ENCODE assay signal across 8 mouse cellular contexts in genomic region chr10:91182291-91182990, GRCm38 (mm10). TPM values are rescaled to one million over a fixed set of nuclear protein-coding genes. Genes with fewer than 3 reads are reported as not detected.
DNase-seq lines count a peak whose midpoint lies in the region; ATAC-seq and TF ChIP-seq lines count a peak whose summit lies in the region.

No protein-coding gene starts in this region.

- peak overlapping the region; percentile 98 for H3K27ac ChIP-seq in heart, adult 2 months
- H3K27ac ChIP-seq in forebrain, embryonic 10.5 days, result peak overlapping the region; percentile 95
- H3K27ac ChIP-seq in intestine, embryonic 16.5 days (ENCODE audit: low read length), result peak overlapping the region; percentile 99
- peak overlapping the region; percentile 93 for H3K27ac ChIP-seq in midbrain, embryonic 11.5 days (ENCODE audit: low read depth, low read length)

- H3K9me3 ChIP-seq in G1E (replicated peaks), result no peaks in the 10 kb centered on the region
- H3K9me3 ChIP-seq in forebrain, embryonic 10.5 days, result no peaks in the 10 kb centered on the region; the same call in 1 of the 2 replicates
- H3K9me3 ChIP-seq in intestine, embryonic 16.5 days (ENCODE audit: control insufficient read depth, low read length), result no peaks in the 10 kb centered on the region
- H3K9me3 ChIP-seq in midbrain, embryonic 11.5 days (ENCODE audit: control insufficient read depth, low read length), result no peaks in the 10 kb centered on the region

- TF ChIP-seq CTCF in heart, adult 2 months (IDR thresholded peaks at IDR 0.05), result no peak
- TF ChIP-seq CTCF in G1E (IDR thresholded peaks at IDR 0.05; ENCODE audit: low read depth, low read length), result no peak

- peaks cover 8% of the 10 kb centered on the region; the same call in 1 of the 2 replicates for H3K4me1 ChIP-seq in heart, adult 2 months (ENCODE audit: control insufficient read depth, insufficient read depth, low read length)
- H3K4me1 ChIP-seq in G1E (ENCODE audit: insufficient read depth, low read depth, low read length), result peaks cover 51% of the 10 kb centered on the region
- H3K4me1 ChIP-seq in forebrain, embryonic 10.5 days, result peaks cover 31% of the 10 kb centered on the region
- H3K4me1 ChIP-seq in intestine, embryonic 16.5 days (ENCODE audit: control insufficient read depth, insufficient read depth, low read length), result peaks cover 15% of the 10 kb centered on the region
- H3K4me1 ChIP-seq in midbrain, embryonic 11.5 days (ENCODE audit: control insufficient read depth, insufficient read depth, low read length), result peaks cover 16% of the 10 kb centered on the region

- no peaks in the 10 kb centered on the region for H3K36me3 ChIP-seq in heart, adult 2 months (ENCODE audit: control insufficient read depth, insufficient read depth, low read length)
- peaks cover 3% of the 10 kb centered on the region for H3K36me3 ChIP-seq in G1E (replicated peaks)
- H3K36me3 ChIP-seq in forebrain, embryonic 10.5 days (replicated peaks), result no peaks in the 10 kb centered on the region
- no peaks in the 10 kb centered on the region for H3K36me3 ChIP-seq in intestine, embryonic 16.5 days (ENCODE audit: control insufficient read depth, insufficient read depth, low read length)
- no peaks in the 10 kb centered on the region for H3K36me3 ChIP-seq in midbrain, embryonic 11.5 days (ENCODE audit: control insufficient read depth, insufficient read depth, low read length)

- DNase-seq in heart, adult 2 months, result peak in 1 of 2 experiments; percentile 27
- DNase-seq in heart, postnatal 25 days (ENCODE audit: low spot score), result no peak
- peak; percentile 37 for DNase-seq in G1E (ENCODE audit: low spot score)
- peak; percentile 46 for DNase-seq in forebrain, embryonic 10.5 days (ENCODE audit: extremely low spot score, low spot score)
- peak; percentile 93 for DNase-seq in midbrain, embryonic 11.5 days (ENCODE audit: low spot score, missing footprints)
- DNase-seq in ovary, postnatal 10 days (ENCODE audit: low spot score), result no peak
- DNase-seq in ovary, postnatal 14 days (ENCODE audit: low spot score), result no peak

- peak overlapping the region; percentile 68 for H3K9ac ChIP-seq in heart, adult 2 months (ENCODE audit: low read depth, low read length)
- H3K9ac ChIP-seq in intestine, embryonic 16.5 days (ENCODE audit: low read depth, low read length), result peak overlapping the region; percentile 78
- H3K9ac ChIP-seq in midbrain, embryonic 11.5 days (ENCODE audit: low read length), result peak overlapping the region; percentile 67

- peak; percentile 15; the same call in 1 of the 2 replicates for ATAC-seq in G1E (ENCODE audit: extremely low read depth, insufficient number of reproducible peaks, low FRiP score, poor library complexity, severe bottlenecking)
- ATAC-seq in intestine, embryonic 16.5 days, result no peak
- peak; percentile 36 for ATAC-seq in midbrain, embryonic 11.5 days (ENCODE audit: low FRiP score)

- 2% methylated on average over 16 of the region's 16 CpGs for WGBS in heart, adult 2 months
- WGBS in forebrain, embryonic 10.5 days, result 3% methylated on average over 16 of the region's 16 CpGs
- 3% methylated on average over 16 of the region's 16 CpGs for WGBS in intestine, embryonic 16.5 days
- WGBS in midbrain, embryonic 11.5 days, result 2% methylated on average over 16 of the region's 16 CpGs

- H3K4me3 ChIP-seq in heart, adult 2 months, result peak overlapping the region; percentile 62
- H3K4me3 ChIP-seq in G1E (ENCODE audit: low read depth, low read length), result peak overlapping the region; percentile 76
- peak overlapping the region; percentile 58 for H3K4me3 ChIP-seq in forebrain, embryonic 10.5 days
- peak overlapping the region; percentile 57 for H3K4me3 ChIP-seq in intestine, embryonic 16.5 days (ENCODE audit: low read length)
- H3K4me3 ChIP-seq in midbrain, embryonic 11.5 days (ENCODE audit: low read depth, low read length), result peak overlapping the region; percentile 41

- H3K4me2 ChIP-seq in intestine, embryonic 16.5 days (ENCODE audit: low read depth, low read length), result peak overlapping the region; percentile 63
- H3K4me2 ChIP-seq in midbrain, embryonic 11.5 days, result peak overlapping the region; percentile 51

- H3K27me3 ChIP-seq in heart, adult 2 months (ENCODE audit: control insufficient read depth, insufficient read depth, low read length), result no peaks in the 10 kb centered on the region
- no peaks in the 10 kb centered on the region for H3K27me3 ChIP-seq in G1E (ENCODE audit: insufficient read depth, low read length)
- no peaks in the 10 kb centered on the region for H3K27me3 ChIP-seq in forebrain, embryonic 10.5 days (ENCODE audit: poor library complexity, severe bottlenecking)
- H3K27me3 ChIP-seq in intestine, embryonic 16.5 days (replicated peaks; ENCODE audit: control insufficient read depth, insufficient read depth, low read length), result no peaks in the 10 kb centered on the region
- H3K27me3 ChIP-seq in midbrain, embryonic 11.5 days (ENCODE audit: control insufficient read depth, insufficient read depth, low read length), result no peaks in the 10 kb centered on the region

- TF ChIP-seq EP300 in heart, adult 2 months (IDR thresholded peaks at IDR 0.05; ENCODE audit: insufficient read depth, low read depth, low read length), result no peak

- TF ChIP-seq POLR2A in heart, adult 2 months (IDR thresholded peaks at IDR 0.05; ENCODE audit: insufficient read depth, low read depth, low read length), result no peak

- H3K79me2 ChIP-seq in heart, adult 2 months (replicated peaks; ENCODE audit: control insufficient read depth, insufficient read depth, low read length), result no peaks in the 10 kb centered on the region

- intact Hi-C loops in heart, adult 2 months (cut with DNase I), result loop anchor here (5.0 to 10.0 kb wide), 2 partner anchors 55 to 1832 kb away; no protein-coding TSS in a partner anchor
- intact Hi-C loops in heart, postnatal 25 days (cut with DNase I), result loop anchor here (1.0 to 10.0 kb wide), 2 partner anchors 11 to 1832 kb away; no protein-coding TSS in a partner anchor

RNA-seq across cellular contexts. Expression of gene Tmpo, which starts 1.3 kb away (rescaled TPM):
- 10 to 100 TPM; 39.8 to 40.1 TPM for total RNA-seq in heart, adult 2 months (2021)
- polyA plus RNA-seq in heart, adult 2 months (2012; rRNA removed), result 13.9 and 26.2 TPM in 2 replicates
- 10 to 100 TPM; 40.1 to 45.7 TPM for total RNA-seq in heart, postnatal 25 days (2021)
- total RNA-seq in G1E (2014; fragmentation: Nextera tagmentation) (263 and 390 TPM in 2 replicates), G1E (2017) (492 and 529 TPM in 2 replicates)
- 247 and 276 TPM in 2 replicates for polyA plus RNA-seq in G1E (2012)
- polyA plus RNA-seq in forebrain, embryonic 10.5 days (2016; fragmentation: Nextera tagmentation; extraction: Ambion mirVana), result 261 and 275 TPM in 2 replicates
- polyA plus RNA-seq in intestine, embryonic 16.5 days (2015; fragmentation: Nextera tagmentation; extraction: Ambion mirVana), result 110 and 111 TPM in 2 replicates
- 339 and 388 TPM in 2 replicates for polyA plus RNA-seq in midbrain, embryonic 11.5 days (2014; fragmentation: Nextera tagmentation; extraction: Ambion mirVana)

RNA-seq across cellular contexts. Expression of gene Slc25a3, which starts 58.6 kb away (rescaled TPM):
- 1,000 to 10,000 TPM; 2,279 to 2,697 TPM for total RNA-seq in heart, adult 2 months (2021)
- polyA plus RNA-seq in heart, adult 2 months (2012; rRNA removed), result 1,459 and 1,712 TPM in 2 replicates
- total RNA-seq in heart, postnatal 25 days (2021), result 1,000 to 10,000 TPM; 2,502 to 2,645 TPM
- 375 and 407 TPM in 2 replicates for total RNA-seq in G1E (2014; fragmentation: Nextera tagmentation)
- 297 and 310 TPM in 2 replicates for total RNA-seq in G1E (2017)
- 508 and 619 TPM in 2 replicates for polyA plus RNA-seq in G1E (2012)
- 412 and 413 TPM in 2 replicates for polyA plus RNA-seq in forebrain, embryonic 10.5 days (2016; fragmentation: Nextera tagmentation; extraction: Ambion mirVana)
- 743 and 812 TPM in 2 replicates for polyA plus RNA-seq in intestine, embryonic 16.5 days (2015; fragmentation: Nextera tagmentation; extraction: Ambion mirVana)
- polyA plus RNA-seq in midbrain, embryonic 11.5 days (2014; fragmentation: Nextera tagmentation; extraction: Ambion mirVana), result 391 and 404 TPM in 2 replicates

Comparison
In these comparisons a context has a peak if more than half of its experiments do, and no peak if none do; other contexts are left out.
1. DNase-seq: peak in G1E (single experiment), forebrain, embryonic 10.5 days (single experiment) and midbrain, embryonic 11.5 days (single experiment); none in heart, postnatal 25 days (single experiment), ovary, postnatal 10 days (single experiment) and ovary, postnatal 14 days (single experiment).
2. Peak in every context shown above with its lines, with median percentiles within 50 percentile points of each other: H3K27ac ChIP-seq, H3K4me3 ChIP-seq and H3K9ac ChIP-seq.